Mouse (Mus musculus) heart, embryonic 10.5 days (tissue): ENCODE measurements around the gene Gm20388. TPM values are rescaled to one million over a fixed set of nuclear protein-coding genes. Genes with fewer than 3 reads are reported as not detected.

ENCODE experiments used
- DNase-seq: peaks from one replicate; pipeline ENCODE4 v3.0.0-alpha.2; 2017; ENCODE audit warnings: low spot score
- H3K27ac ChIP-seq: fragments of 300-500 bp; sonication (generic); 2 replicates; pipeline ENCODE4 v1.5.1; 2016; ENCODE audit warnings: mild to moderate bottlenecking
- H3K27me3 ChIP-seq: fragments of 300-500 bp; sonication (generic); 2 replicates; pipeline ENCODE4 v1.6.1; 2016; ENCODE audit warnings: mild to moderate bottlenecking; ENCODE audit not compliant: poor library complexity, insufficient read depth, severe bottlenecking
- H3K36me3 ChIP-seq: fragments of 300-500 bp; sonication (generic); 2 replicates; pipeline ENCODE4 v1.6.1; 2016; ENCODE audit warnings: mild to moderate bottlenecking, moderate library complexity
- H3K4me1 ChIP-seq: fragments of 300-500 bp; sonication (generic); 2 replicates; pipeline ENCODE4 v1.6.1; 2016; ENCODE audit warnings: mild to moderate bottlenecking
- H3K4me3 ChIP-seq: fragments of 300-500 bp; sonication (generic); 2 replicates; pipeline ENCODE4 v1.5.1; 2016; ENCODE audit warnings: mild to moderate bottlenecking, moderate library complexity
- H3K9me3 ChIP-seq: fragments of 300-500 bp; sonication (generic); 2 replicates; pipeline ENCODE4 v1.6.1; 2016; ENCODE audit warnings: mild to moderate bottlenecking, moderate library complexity
- WGBS: fragments of 180-500 bp; shearing (Covaris S2); methylation state at CpG from one replicate; pipeline ENCODE4 v1.1.7; 2016; 5-methylcytosine and 5-hydroxymethylcytosine counted together
- polyA plus RNA-seq: library from polyadenylated mRNA; unstranded; fragments of >200 nt; fragmentation: Nextera tagmentation; extraction: Ambion mirVana; gene quantifications from 2 replicates; pipeline ENCODE4 v1.2.1, GENCODE M21; 2016

Gene Gm20388
- polyA plus RNA-seq, 1 experiment from 2014 or later = 4.5 TPM

GRCm38 (mm10) chr8:124113108-124113507 lies 4202.5 kb downstream of the Gm20388 start:
- peaks cover 3% of the 10 kb centered on the region; the same call in 1 of the 2 replicates for H3K4me1 ChIP-seq
- H3K4me3 ChIP-seq = no peak overlapping the region
- peaks cover 10% of the 10 kb centered on the region; the same call in 1 of the 2 replicates for H3K9me3 ChIP-seq
- DNase-seq = no peak
- no peaks in the 10 kb centered on the region; the same call in 1 of the 2 replicates for H3K27me3 ChIP-seq
- WGBS = 74% methylated on average over 10 of the region's 10 CpGs
- no peaks in the 10 kb centered on the region for H3K36me3 ChIP-seq
- H3K27ac ChIP-seq = no peak overlapping the region

DNA sequence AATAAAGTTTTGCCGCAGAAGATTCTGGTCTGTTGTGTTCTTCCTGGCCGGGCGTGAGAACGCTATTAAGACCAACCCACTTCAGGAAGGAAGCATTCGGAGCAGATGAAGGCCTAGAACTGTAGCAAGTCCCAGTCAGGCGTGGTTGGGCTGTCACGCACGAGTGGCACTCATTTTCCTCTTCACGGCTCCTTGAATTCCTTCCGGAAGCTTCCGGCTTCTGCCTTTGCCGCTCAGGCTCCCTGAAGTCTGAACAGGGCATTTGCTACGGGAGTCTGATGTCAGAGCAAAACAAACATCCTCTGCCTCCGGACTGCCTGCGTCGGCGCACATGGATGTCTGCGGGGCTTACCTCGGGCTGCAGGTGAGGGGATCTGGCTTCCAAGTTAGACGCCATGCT lies 4214.6 kb downstream of the Gm20388 start:
- Histone ChIP-seq H3K4me3 (no peak overlapping the region), H3K4me1 (no peaks in the 10 kb centered on the region), H3K36me3 (no peaks in the 10 kb centered on the region), H3K27me3 (no peaks in the 10 kb centered on the region), H3K27ac (no peak overlapping the region), H3K9me3 (peaks cover 7% of the 10 kb centered on the region)
- WGBS = 92% methylated on average over 20 of the region's 20 CpGs
- DNase-seq = no peak

DNA sequence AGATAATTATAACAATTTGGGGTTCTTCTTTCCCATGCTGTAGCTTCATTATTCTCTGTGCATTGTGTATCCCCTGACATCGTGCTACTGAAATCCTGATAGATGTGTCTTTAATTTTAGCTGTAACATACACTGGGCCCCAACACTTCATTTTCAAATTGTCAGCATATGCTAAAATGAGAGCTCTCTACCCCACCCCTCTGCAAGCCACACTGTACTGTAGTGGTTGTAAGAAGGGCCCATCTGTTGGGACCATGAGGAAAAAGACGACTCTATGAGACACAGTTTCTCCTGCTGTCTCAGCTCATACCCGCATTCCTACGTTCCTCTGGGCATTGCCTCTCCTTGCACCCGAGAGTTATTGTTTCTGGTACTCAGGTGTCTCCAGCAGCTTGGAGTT lies 4226.6 kb downstream of the Gm20388 start:
- DNase-seq = no peak
- Histone ChIP-seq H3K4me1 (peaks cover 47% of the 10 kb centered on the region), H3K4me3 (no peak overlapping the region), H3K27ac (no peak overlapping the region), H3K9me3 (no peaks in the 10 kb centered on the region), H3K36me3 (no peaks in the 10 kb centered on the region), H3K27me3 (no peaks in the 10 kb centered on the region)
- WGBS = 74% methylated on average over 5 of the region's 5 CpGs

DNA sequence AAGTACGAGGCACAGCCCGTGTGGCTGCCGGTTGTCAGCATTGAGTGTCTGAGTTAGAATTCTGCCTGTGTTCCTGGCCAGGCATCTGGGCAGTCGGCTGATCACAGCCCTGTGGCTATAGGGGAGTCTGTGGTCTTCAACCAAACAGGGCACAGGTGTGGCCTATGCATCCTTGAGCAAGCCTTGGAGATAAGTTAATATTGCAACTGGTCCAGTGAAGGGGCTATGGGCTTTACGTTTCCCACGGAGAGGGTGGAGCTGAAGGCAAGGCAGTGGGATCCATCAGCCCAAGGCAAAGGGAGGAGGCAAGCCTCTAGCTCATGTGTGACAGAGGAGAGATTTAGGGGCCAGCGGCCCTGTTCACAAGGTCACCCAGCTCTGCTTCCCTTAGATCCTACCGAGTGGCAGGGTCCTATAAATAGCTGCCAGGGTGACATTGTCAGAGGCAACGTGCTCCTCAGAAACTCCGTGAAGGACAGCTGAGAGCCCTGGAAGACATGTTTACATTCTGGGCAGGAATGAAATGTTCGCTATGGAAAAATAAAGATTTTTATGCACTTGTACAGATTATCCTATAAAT lies 4229.7 kb downstream of the Gm20388 start:
- no peaks in the 10 kb centered on the region for H3K27me3 ChIP-seq
- H3K4me3 ChIP-seq = no peak overlapping the region
- peaks cover 57% of the 10 kb centered on the region for H3K4me1 ChIP-seq

GRCm38 (mm10) chr8:124140868-124141431 lies 4230.3 kb downstream of the Gm20388 start:
- no peaks in the 10 kb centered on the region for H3K27me3 ChIP-seq
- 76% methylated on average over 20 of the region's 20 CpGs for WGBS
- H3K27ac ChIP-seq = peak overlapping the region; percentile 80
- no peaks in the 10 kb centered on the region for H3K9me3 ChIP-seq
- no peak for DNase-seq
- H3K4me3 ChIP-seq = no peak overlapping the region
- no peaks in the 10 kb centered on the region for H3K36me3 ChIP-seq
- peaks cover 63% of the 10 kb centered on the region for H3K4me1 ChIP-seq

More for the DNA sequence above, 4229.7 kb downstream of the Gm20388 start:
- H3K36me3 ChIP-seq = no peaks in the 10 kb centered on the region
- H3K9me3 ChIP-seq = no peaks in the 10 kb centered on the region
- no peak for DNase-seq
- H3K27ac ChIP-seq = peak overlapping the region; percentile 80
- 64% methylated on average over 11 of the region's 11 CpGs for WGBS

DNA sequence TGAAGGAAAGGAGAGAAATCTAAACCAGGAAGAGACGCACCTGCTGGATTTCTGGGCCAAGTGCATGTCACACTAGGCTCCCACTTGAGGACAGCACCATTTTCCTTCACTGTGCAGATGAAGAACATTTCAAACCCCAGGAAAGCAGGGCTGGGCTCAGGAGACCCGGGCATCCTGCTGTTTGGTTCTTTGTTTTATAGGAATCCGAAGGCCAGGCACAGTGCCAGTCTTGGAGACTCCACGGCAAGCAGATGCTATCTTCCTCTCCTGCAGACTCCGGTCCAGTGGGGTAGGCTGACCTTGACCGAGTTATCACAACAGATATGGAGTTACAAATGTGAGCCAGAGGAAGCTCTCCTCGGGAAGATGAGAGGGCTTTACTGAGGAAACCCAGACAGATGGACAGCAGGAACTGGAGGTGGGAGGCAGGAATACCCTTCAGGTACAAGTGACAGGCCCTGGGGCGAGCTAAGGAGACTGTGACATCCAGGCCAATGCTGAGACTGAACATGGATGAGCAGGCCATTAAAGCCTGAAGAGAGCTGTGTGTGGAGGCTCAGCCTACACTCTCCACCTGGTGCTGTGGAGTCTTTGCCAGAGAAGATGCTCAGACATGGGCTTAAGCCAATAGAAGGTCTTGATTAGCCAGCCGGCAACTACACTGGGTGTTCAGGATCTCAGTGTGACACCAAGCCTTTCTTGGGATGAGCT lies 4231.2 kb downstream of the Gm20388 start:
- H3K27me3 ChIP-seq = no peaks in the 10 kb centered on the region
- H3K4me3 ChIP-seq = no peak overlapping the region
- peaks cover 64% of the 10 kb centered on the region for H3K4me1 ChIP-seq
- 53% methylated on average over 9 of the region's 9 CpGs for WGBS
- H3K27ac ChIP-seq = peak overlapping the region; percentile 80; the same call in 1 of the 2 replicates
- no peak for DNase-seq
- no peaks in the 10 kb centered on the region for H3K36me3 ChIP-seq
- no peaks in the 10 kb centered on the region for H3K9me3 ChIP-seq

GRCm38 (mm10) chr8:124143003-124143402 lies 4232.4 kb downstream of the Gm20388 start:
- WGBS = 58% methylated on average over 5 of the region's 5 CpGs
- no peaks in the 10 kb centered on the region for H3K36me3 ChIP-seq
- peaks cover 52% of the 10 kb centered on the region for H3K4me1 ChIP-seq
- H3K27me3 ChIP-seq = no peaks in the 10 kb centered on the region
- H3K27ac ChIP-seq = no peak overlapping the region
- H3K9me3 ChIP-seq = no peaks in the 10 kb centered on the region
- H3K4me3 ChIP-seq = no peak overlapping the region
- no peak for DNase-seq

- Histone ChIP-seq H3K27ac (no peak overlapping the region), H3K36me3 (no peaks in the 10 kb centered on the region), H3K4me1 (peaks cover 44% of the 10 kb centered on the region), H3K9me3 (no peaks in the 10 kb centered on the region), H3K27me3 (no peaks in the 10 kb centered on the region), H3K4me3 (no peak overlapping the region)
- DNase-seq = no peak
- 88% methylated on average over 16 of the region's 16 CpGs for WGBS
Measured at GRCm38 (mm10) chr8:124143871-124144618, 4233.4 kb downstream of the Gm20388 start.

- WGBS = 91% methylated on average over 12 of the region's 12 CpGs
- Histone ChIP-seq H3K27ac (no peak overlapping the region), H3K36me3 (no peaks in the 10 kb centered on the region), H3K4me3 (no peak overlapping the region), H3K9me3 (no peaks in the 10 kb centered on the region), H3K27me3 (no peaks in the 10 kb centered on the region), H3K4me1 (peaks cover 44% of the 10 kb centered on the region)
- DNase-seq = no peak
Measured at GRCm38 (mm10) chr8:124144619-124144980, 4234.0 kb downstream of the Gm20388 start.

GRCm38 (mm10) chr8:124146286-124146685 lies 4235.6 kb downstream of the Gm20388 start:
- DNase-seq = no peak
- H3K4me1 ChIP-seq = peaks cover 30% of the 10 kb centered on the region
- peak overlapping the region; percentile 42 for H3K27ac ChIP-seq
- no peaks in the 10 kb centered on the region for H3K36me3 ChIP-seq
- 71% methylated on average over 5 of the region's 5 CpGs for WGBS
- no peaks in the 10 kb centered on the region for H3K27me3 ChIP-seq
- H3K9me3 ChIP-seq = no peaks in the 10 kb centered on the region
- no peak overlapping the region for H3K4me3 ChIP-seq

- H3K27ac ChIP-seq = no peak overlapping the region
- no peak for DNase-seq
- H3K27me3 ChIP-seq = no peaks in the 10 kb centered on the region
- peaks cover 18% of the 10 kb centered on the region for H3K4me1 ChIP-seq
- WGBS = 56% methylated on average over 11 of the region's 11 CpGs
- no peaks in the 10 kb centered on the region for H3K9me3 ChIP-seq
- no peak overlapping the region for H3K4me3 ChIP-seq
- no peaks in the 10 kb centered on the region for H3K36me3 ChIP-seq
Measured at GRCm38 (mm10) chr8:124150009-124150408, 4239.4 kb downstream of the Gm20388 start.

- no peak for DNase-seq
- WGBS = 75% methylated on average over 5 of the region's 5 CpGs
- peaks cover 17% of the 10 kb centered on the region for H3K4me1 ChIP-seq
Measured at GRCm38 (mm10) chr8:124150536-124150935, 4239.9 kb downstream of the Gm20388 start.

GRCm38 (mm10) chr8:124151881-124152280 lies 4241.2 kb downstream of the Gm20388 start:
- H3K27me3 ChIP-seq = no peaks in the 10 kb centered on the region
- no peaks in the 10 kb centered on the region for H3K36me3 ChIP-seq
- H3K4me3 ChIP-seq = no peak overlapping the region
- H3K27ac ChIP-seq = no peak overlapping the region
- DNase-seq = no peak
- 88% methylated on average over 6 of the region's 6 CpGs for WGBS
- no peaks in the 10 kb centered on the region for H3K9me3 ChIP-seq
- H3K4me1 ChIP-seq = peaks cover 17% of the 10 kb centered on the region

More at GRCm38 (mm10) chr8:124150536-124150935, 4239.9 kb downstream of the Gm20388 start:
- no peaks in the 10 kb centered on the region for H3K9me3 ChIP-seq
- H3K4me3 ChIP-seq = no peak overlapping the region
- H3K27ac ChIP-seq = no peak overlapping the region
- H3K36me3 ChIP-seq = no peaks in the 10 kb centered on the region
- H3K27me3 ChIP-seq = no peaks in the 10 kb centered on the region
